Mouse (Mus musculus) forebrain, embryonic 15.5 days (tissue): ENCODE results near the gene Lama5. TPM values are rescaled to one million over a fixed set of nuclear protein-coding genes. Genes with fewer than 3 reads are reported as not detected.
A peak's percentile ranks its signal among the peaks of the same experiment; 100 is the strongest.
"Not testable (repeated sequence)": the region's sequence is repeated elsewhere in the genome, so short reads cannot be mapped to it uniquely, and the experiment has no call there.

Source experiments
- ATAC-seq: fragments of 200-750 bp; cut with Nextera tagmentation; replicated peaks from 2 replicates; pipeline ENCODE4 v1.8.0; 2017; ENCODE audit warnings: mild to moderate bottlenecking, moderate TSS enrichment, moderate library complexity
- H3K27ac ChIP-seq: fragments of 300-500 bp; sonication (generic); replicated peaks from 2 replicates; pipeline ENCODE4 v1.5.1; 2015; ENCODE audit warnings: mild to moderate bottlenecking, inconsistent platforms
- H3K27me3 ChIP-seq: fragments of 300-500 bp; sonication (generic); 2 replicates; pipeline ENCODE4 v1.6.1; 2015; ENCODE audit warnings: inconsistent platforms
- H3K36me3 ChIP-seq: fragments of 300-500 bp; sonication (generic); 2 replicates; pipeline ENCODE4 v1.6.1; 2015; ENCODE audit warnings: mild to moderate bottlenecking, inconsistent platforms
- H3K4me1 ChIP-seq: fragments of 300-500 bp; sonication (generic); 2 replicates; pipeline ENCODE4 v1.6.1; 2015; ENCODE audit warnings: inconsistent platforms
- H3K4me2 ChIP-seq: fragments of 300-500 bp; sonication (generic); replicated peaks from 2 replicates; pipeline ENCODE4 v1.6.1; 2015; ENCODE audit warnings: mild to moderate bottlenecking, inconsistent platforms
- H3K4me3 ChIP-seq: fragments of 300-500 bp; sonication (generic); 2 replicates; pipeline ENCODE4 v1.5.1; 2015; ENCODE audit warnings: mild to moderate bottlenecking, inconsistent platforms
- H3K9ac ChIP-seq: fragments of 300-500 bp; sonication (generic); replicated peaks from 2 replicates; pipeline ENCODE4 v1.6.1; 2015; ENCODE audit warnings: mild to moderate bottlenecking, inconsistent platforms
- H3K9me3 ChIP-seq: fragments of 300-500 bp; sonication (generic); 2 replicates; pipeline ENCODE4 v1.6.1; 2016; ENCODE audit warnings: inconsistent platforms
- WGBS: fragments of 180-500 bp; shearing (Covaris S2); methylation state at CpG from one replicate; pipeline ENCODE4 v1.1.7; 2015; ENCODE audit warnings: mixed read lengths; 5-methylcytosine and 5-hydroxymethylcytosine counted together
- polyA plus RNA-seq: library from polyadenylated mRNA; unstranded; fragments of >200 nt; fragmentation: Nextera tagmentation; extraction: Ambion mirVana; gene quantifications from 2 replicates; pipeline ENCODE4 v1.2.1, GENCODE M21; 2015

Gene Lama5
- polyA plus RNA-seq, 1 experiment from 2014 or later: 3.1 TPM

DNA sequence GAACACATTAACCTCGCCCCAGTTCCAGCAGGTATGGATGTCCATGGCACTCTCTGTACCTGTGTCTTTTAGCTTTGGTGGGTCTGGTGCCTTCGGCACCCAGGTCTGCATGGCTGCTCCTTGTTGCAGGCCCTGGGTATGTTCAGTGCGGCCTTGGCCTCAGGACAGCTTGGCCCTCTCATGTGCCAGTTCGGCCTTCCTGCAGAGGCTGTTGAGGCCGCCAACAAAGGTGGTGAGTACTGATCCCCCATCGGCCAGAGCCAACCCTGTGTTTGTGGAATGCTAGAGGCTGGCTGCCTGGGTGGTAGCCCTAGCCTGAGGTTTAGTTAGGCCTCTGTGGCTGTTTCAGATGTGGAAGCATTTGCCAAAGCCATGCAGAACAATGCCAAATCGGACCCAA is 49.9 kb downstream of the Lama5 start:
- H3K4me1 ChIP-seq: peaks cover 21% of the 10 kb centered on the region
- H3K4me2 ChIP-seq: no peak overlapping the region
- no peak overlapping the region for H3K9ac ChIP-seq
- no peaks in the 10 kb centered on the region for H3K9me3 ChIP-seq
- peaks cover 42% of the 10 kb centered on the region for H3K36me3 ChIP-seq
- no peak for ATAC-seq
- H3K27ac ChIP-seq: no peak overlapping the region
- H3K27me3 ChIP-seq: no peaks in the 10 kb centered on the region
- no peak overlapping the region for H3K4me3 ChIP-seq
- WGBS: 90% methylated on average over 7 of the region's 7 CpGs

DNA sequence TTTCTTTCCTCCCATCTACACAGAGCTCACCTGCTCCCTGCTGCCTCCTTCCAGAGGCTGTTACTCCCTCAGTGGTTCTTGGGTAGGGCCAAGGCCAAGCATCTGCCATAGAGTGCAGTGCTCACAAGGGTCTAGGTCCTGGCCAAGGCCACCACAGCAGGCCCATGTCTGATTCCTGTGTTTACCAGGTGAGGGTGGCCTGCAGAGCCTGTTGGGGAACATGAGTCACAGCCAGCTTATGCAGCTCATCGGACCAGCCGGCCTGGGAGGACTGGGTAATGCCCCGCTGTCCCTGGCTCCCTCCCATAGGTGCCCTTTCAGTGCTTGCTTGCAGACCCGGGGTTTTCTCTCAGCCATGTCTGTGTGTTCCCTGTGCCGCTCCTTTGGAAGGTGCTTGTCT is 51.5 kb downstream of the Lama5 start:
- H3K4me1 ChIP-seq: peaks cover 24% of the 10 kb centered on the region
- no peaks in the 10 kb centered on the region for H3K9me3 ChIP-seq
- no peak overlapping the region for H3K27ac ChIP-seq
- H3K36me3 ChIP-seq: peaks cover 42% of the 10 kb centered on the region
- no peak for ATAC-seq
- no peak overlapping the region for H3K4me3 ChIP-seq
- WGBS: 96% methylated on average over 5 of the region's 5 CpGs
- H3K9ac ChIP-seq: no peak overlapping the region
- H3K4me2 ChIP-seq: no peak overlapping the region
- no peaks in the 10 kb centered on the region for H3K27me3 ChIP-seq

GRCm38 (mm10) chr2:180173711-180174110 is 51.9 kb downstream of the Lama5 start:
- WGBS: 89% methylated on average over 8 of the region's 8 CpGs
- H3K9ac ChIP-seq, H3K27ac ChIP-seq, H3K27me3 ChIP-seq, ATAC-seq, H3K9me3 ChIP-seq, H3K4me3 ChIP-seq, H3K4me2 ChIP-seq: not testable (repeated sequence)
- H3K4me1 ChIP-seq: peaks cover 24% of the 10 kb centered on the region
- H3K36me3 ChIP-seq: peaks cover 42% of the 10 kb centered on the region

GRCm38 (mm10) chr2:180173163-180173562 is 52.5 kb downstream of the Lama5 start:
- no peaks in the 10 kb centered on the region for H3K9me3 ChIP-seq
- no peak for ATAC-seq
- H3K4me3 ChIP-seq: peak overlapping the region; percentile 86; the same call in 1 of the 2 replicates
- 82% methylated on average over 4 of the region's 4 CpGs for WGBS
- H3K9ac ChIP-seq: no peak overlapping the region
- H3K4me1 ChIP-seq: peaks cover 24% of the 10 kb centered on the region
- H3K36me3 ChIP-seq: peaks cover 38% of the 10 kb centered on the region
- H3K27ac ChIP-seq: no peak overlapping the region
- H3K27me3 ChIP-seq: no peaks in the 10 kb centered on the region
- peak overlapping the region; percentile 97 for H3K4me2 ChIP-seq

GRCm38 (mm10) chr2:180172152-180172551 is 53.5 kb downstream of the Lama5 start:
- WGBS: 3% methylated on average over 9 of the region's 9 CpGs
- no peak overlapping the region for H3K27ac ChIP-seq

DNA sequence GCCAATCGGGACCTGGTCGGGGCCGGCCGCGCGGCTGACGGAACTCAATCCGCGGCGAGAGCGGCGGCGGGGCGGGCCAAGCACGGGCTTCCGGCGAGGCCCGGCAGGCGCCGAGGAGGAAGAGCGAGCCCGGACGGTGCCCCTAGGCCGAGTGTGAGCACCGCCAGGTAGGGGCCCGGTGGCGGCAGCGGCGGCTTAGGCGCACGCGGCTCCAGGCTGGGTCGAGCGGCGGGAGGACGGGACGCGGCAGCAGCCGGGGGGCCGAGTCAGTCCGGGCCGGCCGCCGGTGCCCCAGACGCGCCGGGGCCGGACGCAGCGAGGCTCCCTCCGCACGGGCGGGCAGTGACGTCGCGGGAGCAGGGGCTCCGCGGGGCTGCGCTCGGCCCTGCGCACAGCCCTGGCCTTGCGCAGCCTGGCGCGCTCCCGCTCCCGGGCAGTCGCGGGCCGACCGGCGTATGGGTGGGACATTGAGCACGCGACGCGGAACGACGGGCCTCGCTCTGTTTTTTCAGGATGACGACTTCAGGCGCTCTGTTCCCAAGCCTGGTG is 54.1 kb downstream of the Lama5 start:
- under 1% methylated on average over 80 of the region's 80 CpGs for WGBS
- Histone ChIP-seq H3K4me2 (peak overlapping the region; percentile 97), H3K27ac (peak overlapping the region; percentile 90), H3K4me1 (peaks cover 24% of the 10 kb centered on the region), H3K27me3 (no peaks in the 10 kb centered on the region), H3K9me3 (no peaks in the 10 kb centered on the region), H3K4me3 (peak overlapping the region; percentile 86), H3K36me3 (peaks cover 25% of the 10 kb centered on the region), H3K9ac (peak overlapping the region; percentile 89)
- peak; percentile 72 for ATAC-seq

More at GRCm38 (mm10) chr2:180172152-180172551, 53.5 kb downstream of the Lama5 start:
- Histone ChIP-seq H3K9me3 (no peaks in the 10 kb centered on the region), H3K27me3 (no peaks in the 10 kb centered on the region), H3K4me3 (peak overlapping the region; percentile 86), H3K9ac (peak overlapping the region; percentile 89), H3K4me1 (peaks cover 24% of the 10 kb centered on the region), H3K4me2 (peak overlapping the region; percentile 97), H3K36me3 (peaks cover 28% of the 10 kb centered on the region)
- no peak for ATAC-seq

DNA sequence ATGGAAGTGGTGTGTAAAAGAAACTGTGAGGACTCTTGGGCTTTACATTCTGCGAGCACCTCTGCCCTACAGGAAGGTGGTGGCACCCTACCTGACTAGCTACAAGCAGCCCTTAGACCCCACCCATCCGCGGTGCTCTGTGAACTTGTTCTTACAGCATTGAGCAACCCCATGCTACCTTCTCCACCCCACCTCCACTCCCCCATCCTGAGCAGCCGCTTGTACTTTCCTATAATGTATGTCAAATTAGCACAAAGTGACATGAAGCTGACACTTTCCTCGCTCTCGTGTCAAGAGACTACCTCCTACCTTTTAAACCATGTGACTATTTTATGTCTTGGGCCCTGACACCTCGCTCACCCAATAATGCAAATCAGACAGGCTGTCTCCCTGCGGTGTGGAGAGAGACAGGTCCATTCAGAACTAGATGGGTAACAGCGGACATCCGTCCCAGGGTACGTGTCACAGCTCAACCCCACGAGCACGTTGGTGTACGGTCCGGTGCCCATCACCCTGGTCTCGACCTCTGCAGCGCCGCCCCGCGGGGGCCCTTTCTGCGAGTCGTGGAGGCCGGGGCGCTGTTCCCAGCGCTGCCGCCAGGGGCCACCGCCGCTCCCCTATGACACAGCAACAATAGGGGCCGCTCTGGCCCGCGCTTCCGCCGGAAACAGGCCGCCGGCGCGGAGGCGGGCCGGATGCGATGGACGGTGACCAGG is 54.7 kb downstream of the Lama5 start, which contains the start of gene Adrm1:
Gene Adrm1 (plus strand): TSS at position 680 of the 716 bp plus-strand sequence.
- 5% methylated on average over 41 of the region's 41 CpGs for WGBS
- peak within 1 kb of the TSS; percentile 90 for H3K27ac ChIP-seq
- H3K4me2 ChIP-seq: peak within 1 kb of the TSS; percentile 97
- H3K9ac ChIP-seq: peak within 1 kb of the TSS; percentile 89
- H3K27me3 ChIP-seq: no peaks in the 10 kb centered on the region
- ATAC-seq: peak; percentile 99
- peaks cover 24% of the 10 kb centered on the region for H3K4me1 ChIP-seq
- peaks cover 20% of the 10 kb centered on the region for H3K36me3 ChIP-seq
- H3K4me3 ChIP-seq: peak within 1 kb of the TSS; percentile 86
- no peaks in the 10 kb centered on the region for H3K9me3 ChIP-seq

- 71% methylated on average over 11 of the region's 11 CpGs for WGBS
- no peak for ATAC-seq
- Histone ChIP-seq H3K4me3 (no peak overlapping the region), H3K36me3 (peaks cover 14% of the 10 kb centered on the region), H3K27ac (peak overlapping the region; percentile 68), H3K27me3 (no peaks in the 10 kb centered on the region), H3K9ac (no peak overlapping the region), H3K9me3 (no peaks in the 10 kb centered on the region), H3K4me1 (peaks cover 24% of the 10 kb centered on the region), H3K4me2 (no peak overlapping the region)
Measured at GRCm38 (mm10) chr2:180170151-180170805, 55.4 kb downstream of the Lama5 start.

DNA sequence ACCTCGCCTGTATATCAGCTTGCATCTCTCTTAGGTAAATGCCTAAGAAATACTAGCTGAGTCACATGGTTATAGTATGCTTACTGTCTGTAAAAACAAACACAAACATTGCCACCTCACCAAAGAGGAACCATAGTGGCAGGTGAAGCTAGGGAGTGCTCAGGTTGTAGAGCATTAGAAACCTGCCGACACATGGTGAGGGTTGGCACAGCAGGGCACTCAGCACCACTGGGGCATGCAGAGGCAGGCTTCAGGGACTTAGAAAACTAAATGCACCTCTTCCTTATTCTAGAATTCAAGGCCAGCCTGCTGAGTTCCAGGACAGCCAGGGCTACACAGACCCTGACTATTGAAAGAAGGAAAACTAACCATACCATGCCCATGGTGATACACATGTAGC is 58.8 kb downstream of the Lama5 start:
- H3K4me2 ChIP-seq: no peak overlapping the region
- WGBS: 88% methylated on average over 2 of the region's 2 CpGs
- H3K9me3 ChIP-seq: no peaks in the 10 kb centered on the region
- no peaks in the 10 kb centered on the region for H3K27me3 ChIP-seq
- no peak overlapping the region for H3K9ac ChIP-seq
- no peak for ATAC-seq
- H3K36me3 ChIP-seq: peaks cover 24% of the 10 kb centered on the region
- no peak overlapping the region for H3K27ac ChIP-seq
- H3K4me3 ChIP-seq: no peak overlapping the region
- peaks cover 8% of the 10 kb centered on the region for H3K4me1 ChIP-seq

DNA sequence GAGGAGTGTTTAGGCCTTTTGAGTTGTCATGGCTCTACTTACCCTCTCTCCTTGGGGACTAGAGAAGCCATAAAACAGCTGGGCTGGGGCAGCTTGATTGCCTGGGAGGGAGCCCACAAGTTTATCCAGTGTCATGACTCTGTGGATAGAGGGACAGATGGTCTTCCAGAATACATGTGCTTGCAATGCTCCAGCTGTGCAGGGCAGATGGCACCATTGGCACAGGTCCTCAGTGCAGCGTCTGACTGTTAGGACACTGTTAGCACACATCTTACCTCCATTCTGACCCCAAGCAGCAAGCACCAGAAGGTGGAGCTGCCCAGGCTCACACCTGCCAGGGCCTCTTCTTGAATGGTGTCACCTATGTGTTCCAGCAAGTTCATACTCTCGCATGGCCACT is 59.8 kb downstream of the Lama5 start:
- Histone ChIP-seq H3K4me3 (no peak overlapping the region), H3K4me1 (peaks cover 5% of the 10 kb centered on the region), H3K9ac (no peak overlapping the region), H3K4me2 (no peak overlapping the region), H3K27ac (no peak overlapping the region), H3K9me3 (no peaks in the 10 kb centered on the region), H3K27me3 (no peaks in the 10 kb centered on the region), H3K36me3 (peaks cover 33% of the 10 kb centered on the region)
- no peak for ATAC-seq
- 85% methylated on average over 2 of the region's 2 CpGs for WGBS

DNA sequence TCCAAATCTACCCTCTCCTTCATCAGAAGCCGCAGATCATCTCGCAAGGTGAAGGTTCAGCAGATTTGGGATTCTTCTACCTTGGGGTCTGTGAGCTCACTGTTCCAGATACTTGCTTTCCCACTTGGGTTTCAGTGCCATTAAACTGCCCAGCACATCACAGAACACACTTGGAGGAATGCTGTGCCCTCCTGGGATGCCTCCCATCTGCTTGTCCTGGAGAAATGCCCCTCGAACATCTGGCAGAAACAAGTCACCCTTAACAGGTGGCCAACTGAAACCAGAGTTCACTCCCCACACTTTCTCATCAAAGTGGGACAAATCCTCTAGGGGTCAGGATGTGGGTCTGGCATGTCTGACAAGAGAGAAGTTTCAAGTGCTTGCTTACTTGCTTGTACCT is 67.0 kb downstream of the Lama5 start:
- no peaks in the 10 kb centered on the region for H3K27me3 ChIP-seq
- H3K27ac ChIP-seq: no peak overlapping the region
- ATAC-seq: no peak
- no peaks in the 10 kb centered on the region for H3K9me3 ChIP-seq
- no peak overlapping the region for H3K9ac ChIP-seq
- peaks cover 81% of the 10 kb centered on the region for H3K36me3 ChIP-seq
- no peak overlapping the region for H3K4me3 ChIP-seq
- H3K4me1 ChIP-seq: no peaks in the 10 kb centered on the region
- WGBS: 92% methylated on average over 3 of the region's 3 CpGs
- H3K4me2 ChIP-seq: no peak overlapping the region

- 72% methylated on average over 3 of the region's 3 CpGs for WGBS
- no peak overlapping the region for H3K9ac ChIP-seq
- H3K27me3 ChIP-seq: no peaks in the 10 kb centered on the region
- H3K9me3 ChIP-seq: no peaks in the 10 kb centered on the region
- no peaks in the 10 kb centered on the region for H3K4me1 ChIP-seq
- H3K36me3 ChIP-seq: peaks cover 70% of the 10 kb centered on the region
- H3K4me3 ChIP-seq: no peak overlapping the region
- no peak for ATAC-seq
- H3K4me2 ChIP-seq: no peak overlapping the region
- H3K27ac ChIP-seq: no peak overlapping the region
Measured at GRCm38 (mm10) chr2:180154796-180155195, 70.9 kb downstream of the Lama5 start.
